Mouse (Mus musculus) forebrain, embryonic 16.5 days (tissue): ENCODE measurements at regions not wholly inside any gene's neighbourhood (a gene's known extent, or its start where the extent isn't known, plus 50 kb on each side); places are given as distances from the start of the nearest gene placed in this dataset.
A peak's percentile ranks its signal among the peaks of the same experiment; 100 is the strongest.

Source experiments
- ATAC-seq: fragments of 200-750 bp; cut with Nextera tagmentation; 2 replicates; pipeline ENCODE4 v1.8.0; 2017; ENCODE audit warnings: mild to moderate bottlenecking, moderate library complexity
- H3K27ac ChIP-seq: fragments of 300-500 bp; sonication (generic); 2 replicates; pipeline ENCODE4 v1.5.1; 2014; ENCODE audit warnings: low read length, control low read depth
- H3K27me3 ChIP-seq: fragments of 300-500 bp; sonication (generic); replicated peaks from 2 replicates; pipeline ENCODE4 v1.6.1; 2014; ENCODE audit warnings: low read length; ENCODE audit not compliant: control insufficient read depth, insufficient read depth
- H3K36me3 ChIP-seq: fragments of 300-500 bp; sonication (generic); 2 replicates; pipeline ENCODE4 v1.6.1; 2014; ENCODE audit not compliant: control insufficient read depth, insufficient read depth
- H3K4me1 ChIP-seq: fragments of 300-500 bp; sonication (generic); replicated peaks from 2 replicates; pipeline ENCODE4 v1.6.1; 2014; ENCODE audit warnings: low read length; ENCODE audit not compliant: control insufficient read depth, insufficient read depth
- H3K4me2 ChIP-seq: fragments of 300-500 bp; sonication (generic); 2 replicates; pipeline ENCODE4 v1.6.1; 2014; ENCODE audit warnings: mild to moderate bottlenecking, low read length, control low read depth
- H3K4me3 ChIP-seq: fragments of 300-500 bp; sonication (generic); replicated peaks from 2 replicates; pipeline ENCODE4 v1.5.1; 2014; ENCODE audit warnings: mild to moderate bottlenecking, low read length, control low read depth
- H3K9ac ChIP-seq: fragments of 300-500 bp; sonication (generic); replicated peaks from 2 replicates; pipeline ENCODE4 v1.6.1; 2014; ENCODE audit warnings: low read depth, low read length, control low read depth
- H3K9me3 ChIP-seq: fragments of 300-500 bp; sonication (generic); 2 replicates; pipeline ENCODE4 v1.6.1; 2016; ENCODE audit warnings: low read length; ENCODE audit not compliant: control insufficient read depth
- WGBS: fragments of 180-500 bp; shearing (Covaris S2); extraction: QIAGEN DNeasy Blood & Tissue Kit; methylation state at CpG from one replicate; pipeline ENCODE4 v1.1.7; 2014; 5-methylcytosine and 5-hydroxymethylcytosine counted together

GRCm38 (mm10) chr13:53805872-53806271, 249.6 kb downstream of the Drd1 start:
- Histone ChIP-seq H3K9me3 (no peaks in the 10 kb centered on the region), H3K9ac (no peak overlapping the region), H3K36me3 (no peaks in the 10 kb centered on the region), H3K4me1 (peaks cover 23% of the 10 kb centered on the region), H3K27ac (peak overlapping the region; percentile 39; the same call in 1 of the 2 replicates), H3K4me3 (no peak overlapping the region), H3K4me2 (no peak overlapping the region), H3K27me3 (peaks cover 13% of the 10 kb centered on the region)
- WGBS, result 18% methylated on average over 4 of the region's 4 CpGs
- ATAC-seq, result peak; percentile 84

GRCm38 (mm10) chr13:53800978-53801377, 254.5 kb downstream of the Drd1 start:
- no peaks in the 10 kb centered on the region for H3K36me3 ChIP-seq
- peaks cover 4% of the 10 kb centered on the region; the same call in 1 of the 2 replicates for H3K27me3 ChIP-seq
- no peak overlapping the region for H3K4me3 ChIP-seq
- no peak for ATAC-seq
- H3K4me1 ChIP-seq, result peaks cover 2% of the 10 kb centered on the region
- H3K27ac ChIP-seq, result no peak overlapping the region
- no peak overlapping the region for H3K9ac ChIP-seq
- H3K4me2 ChIP-seq, result no peak overlapping the region
- 87% methylated on average over 5 of the region's 5 CpGs for WGBS
- H3K9me3 ChIP-seq, result no peaks in the 10 kb centered on the region

- WGBS, result 72% methylated on average over 2 of the region's 2 CpGs
- H3K9me3 ChIP-seq, result no peaks in the 10 kb centered on the region
- ATAC-seq, result no peak
These were observed 266.7 kb downstream of the Drd1 start for GRCm38 (mm10) chr13:53788809-53789208.

GRCm38 (mm10) chr13:53783492-53783891, 272.0 kb downstream of the Drd1 start:
- no peaks in the 10 kb centered on the region; the same call in 1 of the 2 replicates for H3K27me3 ChIP-seq
- no peaks in the 10 kb centered on the region for H3K9me3 ChIP-seq
- no peak overlapping the region for H3K9ac ChIP-seq
- no peaks in the 10 kb centered on the region for H3K36me3 ChIP-seq
- WGBS, result 20% methylated on average over 6 of the region's 6 CpGs
- H3K4me2 ChIP-seq, result no peak overlapping the region
- ATAC-seq, result peak; percentile 72
- no peaks in the 10 kb centered on the region for H3K4me1 ChIP-seq
- no peak overlapping the region for H3K27ac ChIP-seq
- no peak overlapping the region for H3K4me3 ChIP-seq

More at GRCm38 (mm10) chr13:53788809-53789208, 266.7 kb downstream of the Drd1 start:
- H3K9ac ChIP-seq, result no peak overlapping the region
- no peak overlapping the region for H3K27ac ChIP-seq
- H3K4me3 ChIP-seq, result no peak overlapping the region
- H3K4me2 ChIP-seq, result no peak overlapping the region
- no peaks in the 10 kb centered on the region for H3K4me1 ChIP-seq
- no peaks in the 10 kb centered on the region for H3K36me3 ChIP-seq
- no peaks in the 10 kb centered on the region for H3K27me3 ChIP-seq

- H3K4me1 ChIP-seq, result no peaks in the 10 kb centered on the region
- H3K9ac ChIP-seq, result no peak overlapping the region
- H3K9me3 ChIP-seq, result no peaks in the 10 kb centered on the region
- no peak overlapping the region for H3K27ac ChIP-seq
- peak; percentile 53; the same call in 1 of the 2 replicates for ATAC-seq
- H3K36me3 ChIP-seq, result no peaks in the 10 kb centered on the region
- no peak overlapping the region for H3K4me2 ChIP-seq
- H3K4me3 ChIP-seq, result no peak overlapping the region
- whole genome bisulfite sequencing, result 49% methylated on average over 4 of the region's 4 CpGs
- H3K27me3 ChIP-seq, result no peaks in the 10 kb centered on the region; the same call in 1 of the 2 replicates
These were observed 276.4 kb downstream of the Drd1 start for GRCm38 (mm10) chr13:53779150-53779549.

GRCm38 (mm10) chr13:53776421-53776820, 279.1 kb downstream of the Drd1 start:
- H3K9ac ChIP-seq, result no peak overlapping the region
- H3K27me3 ChIP-seq, result no peaks in the 10 kb centered on the region
- H3K9me3 ChIP-seq, result no peaks in the 10 kb centered on the region
- no peak overlapping the region for H3K27ac ChIP-seq
- H3K36me3 ChIP-seq, result no peaks in the 10 kb centered on the region
- WGBS, result 66% methylated on average over 11 of the region's 11 CpGs
- no peak for ATAC-seq
- no peak overlapping the region for H3K4me3 ChIP-seq
- H3K4me1 ChIP-seq, result no peaks in the 10 kb centered on the region
- H3K4me2 ChIP-seq, result no peak overlapping the region

- no peaks in the 10 kb centered on the region for H3K27me3 ChIP-seq
- no peak overlapping the region for H3K9ac ChIP-seq
- no peak for ATAC-seq
- no peaks in the 10 kb centered on the region for H3K9me3 ChIP-seq
- no peak overlapping the region for H3K4me2 ChIP-seq
- H3K4me3 ChIP-seq, result no peak overlapping the region
- WGBS, result 45% methylated on average over 5 of the region's 5 CpGs
- no peaks in the 10 kb centered on the region for H3K36me3 ChIP-seq
- H3K27ac ChIP-seq, result no peak overlapping the region
- H3K4me1 ChIP-seq, result no peaks in the 10 kb centered on the region
These were observed 279.8 kb downstream of the Drd1 start for GRCm38 (mm10) chr13:53775687-53776086.

- Histone ChIP-seq H3K27ac (no peak overlapping the region), H3K4me1 (no peaks in the 10 kb centered on the region), H3K27me3 (no peaks in the 10 kb centered on the region), H3K4me2 (no peak overlapping the region), H3K36me3 (no peaks in the 10 kb centered on the region), H3K9me3 (no peaks in the 10 kb centered on the region), H3K9ac (no peak overlapping the region), H3K4me3 (no peak overlapping the region)
- peak; percentile 70 for ATAC-seq
- WGBS, result 27% methylated on average over 13 of the region's 13 CpGs
These were observed 290.8 kb downstream of the Drd1 start for GRCm38 (mm10) chr13:53764613-53765243.

- Histone ChIP-seq H3K27me3 (no peaks in the 10 kb centered on the region), H3K4me2 (no peak overlapping the region), H3K27ac (no peak overlapping the region), H3K9me3 (no peaks in the 10 kb centered on the region), H3K9ac (no peak overlapping the region), H3K4me3 (no peak overlapping the region), H3K36me3 (no peaks in the 10 kb centered on the region), H3K4me1 (peaks cover 13% of the 10 kb centered on the region; the same call in 1 of the 2 replicates)
- WGBS, result 64% methylated on average over 13 of the region's 13 CpGs
- ATAC-seq, result no peak
These were observed 284.8 kb upstream of the Msx2 start for GRCm38 (mm10) chr13:53757576-53758237.
